Mouse (Mus musculus) stomach, embryonic 14.5 days (tissue): Measurements from ENCODE around the gene Fbxw4. TPM values are rescaled to one million over a fixed set of nuclear protein-coding genes. Genes with fewer than 3 reads are reported as not detected.

ENCODE experiments used
- ATAC-seq: fragments of 200-750 bp; cut with Nextera tagmentation; 2 replicates; pipeline ENCODE4 v1.8.0; 2017; ENCODE audit warnings: low read depth, moderate TSS enrichment; ENCODE audit not compliant: insufficient number of reproducible peaks, insufficient read depth, low FRiP score
- H3K27ac ChIP-seq: fragments of 300-500 bp; sonication (generic); 2 replicates; pipeline ENCODE4 v1.5.1; 2014; ENCODE audit warnings: mild to moderate bottlenecking, low read length, moderate library complexity, mixed read lengths
- H3K27me3 ChIP-seq: fragments of 300-500 bp; sonication (generic); 2 replicates; pipeline ENCODE4 v1.6.1; 2014; ENCODE audit warnings: low read length, control low read depth, mixed read lengths; ENCODE audit not compliant: control insufficient read depth, insufficient read depth
- H3K36me3 ChIP-seq: fragments of 300-500 bp; sonication (generic); 2 replicates; pipeline ENCODE4 v1.6.1; 2014; ENCODE audit warnings: mild to moderate bottlenecking, control low read depth, low read length, moderate library complexity, mixed read lengths; ENCODE audit not compliant: control insufficient read depth, insufficient read depth
- H3K4me1 ChIP-seq: fragments of 300-500 bp; sonication (generic); 2 replicates; pipeline ENCODE4 v1.6.1; 2014; ENCODE audit warnings: low read length, control low read depth, mixed read lengths; ENCODE audit not compliant: control insufficient read depth, insufficient read depth
- H3K4me2 ChIP-seq: fragments of 300-500 bp; sonication (generic); replicated peaks from 2 replicates; pipeline ENCODE4 v1.6.1; 2014; ENCODE audit warnings: low read depth, low read length, control low read depth
- H3K4me3 ChIP-seq: fragments of 300-500 bp; sonication (generic); 2 replicates; pipeline ENCODE4 v1.5.1; 2014; ENCODE audit warnings: low read depth, low read length, control low read depth
- H3K9ac ChIP-seq: fragments of 300-500 bp; sonication (generic); replicated peaks from 2 replicates; pipeline ENCODE4 v1.6.1; 2014; ENCODE audit warnings: low read depth, mild to moderate bottlenecking, control low read depth, low read length, moderate library complexity, mixed read lengths
- H3K9me3 ChIP-seq: fragments of 300-500 bp; sonication (generic); 2 replicates; pipeline ENCODE4 v1.6.1; 2016; ENCODE audit warnings: low read depth, low read length, control low read depth; ENCODE audit not compliant: control insufficient read depth
- WGBS: fragments of 180-500 bp; shearing (Covaris S2); extraction: QIAGEN DNeasy Blood & Tissue Kit; methylation state at CpG from one replicate; pipeline ENCODE4 v1.1.7; 2014; 5-methylcytosine and 5-hydroxymethylcytosine counted together
- polyA plus RNA-seq: library from polyadenylated mRNA; unstranded; fragments of >200 nt; fragmentation: Nextera tagmentation; extraction: Ambion mirVana; gene quantifications from 2 replicates; pipeline ENCODE4 v1.2.1, GENCODE M21; 2014

Gene Fbxw4
- polyA plus RNA-seq: 7.2 and 9.4 TPM in 2 replicates

DNA sequence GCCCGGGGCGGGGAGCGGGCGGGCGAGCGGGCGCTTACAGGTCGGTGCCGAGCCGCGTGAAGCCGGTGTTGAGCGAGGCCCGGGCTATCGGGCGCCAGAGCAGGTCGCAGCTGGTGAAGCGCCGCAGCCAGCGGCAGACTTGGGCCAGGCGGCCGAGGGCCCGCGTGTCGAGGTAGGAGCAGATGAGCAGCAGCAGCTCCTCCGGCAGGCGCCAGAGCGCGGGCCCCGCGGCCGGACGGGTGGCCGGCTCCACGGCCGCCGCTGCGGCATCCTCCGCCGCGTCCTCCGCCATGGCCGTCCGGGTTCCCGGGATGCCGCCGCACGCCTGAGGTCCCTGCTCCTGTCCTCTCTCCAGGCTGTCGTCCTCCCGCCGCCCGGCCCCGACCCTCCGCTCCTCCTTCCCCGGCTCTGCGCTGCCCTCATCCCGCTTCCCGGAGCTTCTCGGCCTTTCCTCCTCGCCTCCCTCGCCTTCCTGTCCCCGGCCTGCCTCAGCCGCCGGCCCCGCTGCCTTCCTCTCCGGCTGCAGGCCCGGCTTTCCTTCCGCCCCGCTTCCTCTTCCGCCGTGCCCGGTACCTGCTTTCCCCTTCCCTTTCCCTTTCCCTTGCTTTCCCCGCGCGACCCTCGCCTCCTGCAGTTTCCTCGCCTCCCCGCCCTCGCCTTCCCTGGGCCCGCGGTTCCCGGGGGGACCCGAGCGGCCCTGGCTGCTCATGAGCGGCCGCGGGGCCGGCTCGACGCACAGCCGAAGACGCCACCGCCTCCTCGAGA, at the start of gene Fbxw4:
Fbxw4 (minus strand) TSS at position 575 of the 765 bp plus-strand sequence.
- WGBS: under 1% methylated on average over 87 of the region's 94 CpGs
- H3K4me1 ChIP-seq: peaks cover 17% of the 10 kb centered on the region
- H3K9me3 ChIP-seq: no peaks in the 10 kb centered on the region
- no peaks in the 10 kb centered on the region for H3K27me3 ChIP-seq
- H3K9ac ChIP-seq: peak within 1 kb of the TSS; percentile 94
- H3K36me3 ChIP-seq: no peaks in the 10 kb centered on the region
- peak within 1 kb of the TSS; percentile 87 for H3K4me3 ChIP-seq
- peak within 1 kb of the TSS; percentile 79 for H3K4me2 ChIP-seq
- peak within 1 kb of the TSS; percentile 96 for H3K27ac ChIP-seq
- ATAC-seq: peak; percentile 87

DNA sequence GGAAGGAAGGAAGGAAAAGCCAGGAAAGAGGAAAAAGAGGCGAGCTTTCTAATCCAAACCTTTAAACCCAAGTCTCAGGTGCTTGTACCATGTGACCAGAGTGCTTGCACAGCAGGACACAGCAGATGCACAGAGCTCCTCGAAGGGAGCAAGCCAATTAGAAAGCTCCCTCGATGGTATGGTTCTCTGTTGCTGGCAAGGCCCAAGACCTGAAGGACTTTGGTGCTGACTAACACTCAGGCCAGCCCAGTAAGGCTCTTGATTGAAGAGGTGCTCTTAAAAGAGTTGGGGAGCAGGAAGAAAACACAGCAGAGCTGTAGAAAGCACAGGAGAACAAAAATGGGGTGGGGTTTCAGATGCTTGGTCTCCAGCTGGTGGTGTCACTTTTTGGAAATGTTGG, 48.6 kb upstream of the Fbxw4 start:
- H3K4me2 ChIP-seq: no peak overlapping the region
- no peaks in the 10 kb centered on the region for H3K27me3 ChIP-seq
- H3K4me3 ChIP-seq: no peak overlapping the region
- H3K4me1 ChIP-seq: peaks cover 4% of the 10 kb centered on the region; the same call in 1 of the 2 replicates
- no peak overlapping the region for H3K27ac ChIP-seq
- H3K9me3 ChIP-seq: no peaks in the 10 kb centered on the region
- no peaks in the 10 kb centered on the region for H3K36me3 ChIP-seq
- no peak overlapping the region for H3K9ac ChIP-seq
- ATAC-seq: no peak
- 76% methylated on average over 3 of the region's 3 CpGs for WGBS

DNA sequence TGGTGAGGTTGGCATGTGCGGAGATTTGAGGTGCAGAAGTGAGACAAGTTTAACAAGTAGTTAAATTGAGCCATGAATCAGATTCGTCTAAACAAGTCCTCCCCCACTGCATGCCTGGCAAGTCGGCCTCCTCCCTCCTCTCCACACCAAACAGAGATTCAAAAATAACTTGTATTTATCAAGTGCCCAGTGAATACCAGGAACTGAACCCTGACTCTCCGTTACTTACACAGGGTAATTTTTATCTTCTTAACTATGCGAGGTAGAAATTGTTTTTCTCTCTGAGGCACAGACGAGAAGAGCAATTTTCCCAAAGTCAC, 36.1 kb upstream of the Fbxw4 start:
- H3K4me1 ChIP-seq: no peaks in the 10 kb centered on the region
- H3K4me3 ChIP-seq: no peak overlapping the region
- no peak overlapping the region for H3K4me2 ChIP-seq
- no peaks in the 10 kb centered on the region for H3K27me3 ChIP-seq
- H3K27ac ChIP-seq: no peak overlapping the region
- ATAC-seq: no peak
- no peaks in the 10 kb centered on the region for H3K36me3 ChIP-seq
- no peak overlapping the region for H3K9ac ChIP-seq
- no peaks in the 10 kb centered on the region for H3K9me3 ChIP-seq
- 32% methylated on average over 6 of the region's 6 CpGs for WGBS

DNA sequence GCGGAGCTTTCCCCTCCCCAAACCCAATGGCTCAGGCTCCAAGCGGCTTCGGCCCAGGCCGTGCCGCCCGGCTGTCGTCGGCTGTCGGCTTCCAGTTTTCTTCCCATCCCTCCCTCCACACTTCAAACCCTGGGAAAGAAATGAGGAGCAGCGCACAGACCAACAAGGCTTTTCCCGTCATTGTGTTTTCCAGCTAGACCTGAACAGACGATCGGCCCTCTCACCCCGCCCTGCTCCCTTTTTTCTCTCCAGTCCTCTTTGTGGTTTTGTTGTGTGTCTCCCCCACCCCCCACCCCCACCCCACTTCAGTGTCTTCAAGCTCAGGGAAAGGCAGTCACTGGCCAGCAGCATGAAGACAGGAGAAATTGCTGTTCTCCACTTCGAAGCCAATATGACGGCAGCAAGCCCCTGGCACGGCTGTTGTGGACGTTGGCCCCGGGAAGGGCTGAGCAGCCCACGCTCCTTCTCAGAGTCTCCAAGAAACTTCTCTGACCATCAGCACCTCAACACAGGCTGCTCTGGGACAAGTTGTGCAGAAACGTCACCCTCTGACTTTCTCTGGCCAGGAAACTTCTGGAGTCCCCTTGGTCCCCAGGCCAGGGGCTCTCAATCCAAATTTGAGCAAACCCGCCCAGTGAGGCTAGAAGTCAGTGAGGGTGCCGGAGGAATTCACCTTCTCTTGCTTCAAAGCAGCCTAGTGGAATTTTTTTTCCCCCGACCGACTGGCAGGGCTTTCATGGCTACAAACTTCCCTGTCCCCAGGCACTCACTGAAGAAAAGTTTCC, 35.6 kb upstream of the Fbxw4 start:
- WGBS: 38% methylated on average over 25 of the region's 25 CpGs
- no peak overlapping the region for H3K27ac ChIP-seq
- no peak for ATAC-seq

DNA sequence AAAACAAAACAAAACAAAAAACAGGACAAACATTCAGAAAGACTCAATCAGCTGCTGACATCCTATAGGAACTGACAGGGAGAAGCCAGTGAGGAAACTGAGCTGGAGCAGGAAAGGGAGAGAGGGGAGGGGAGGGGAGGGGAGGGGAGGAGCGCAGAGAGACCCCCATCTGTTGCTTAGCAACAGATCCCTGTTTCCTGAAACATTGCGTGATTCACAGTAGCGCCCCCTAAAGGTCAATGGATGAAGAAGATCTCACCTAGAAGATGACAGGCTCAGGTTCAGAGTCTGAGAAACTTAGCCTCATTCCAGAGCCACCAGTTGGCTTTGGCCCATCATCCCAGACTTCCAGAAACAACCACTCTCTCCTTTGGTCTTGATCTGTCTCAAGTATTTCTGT, 33.9 kb upstream of the Fbxw4 start:
- H3K4me2 ChIP-seq: no peak overlapping the region
- H3K36me3 ChIP-seq: no peaks in the 10 kb centered on the region
- H3K4me1 ChIP-seq: no peaks in the 10 kb centered on the region
- H3K27ac ChIP-seq: no peak overlapping the region
- no peaks in the 10 kb centered on the region for H3K27me3 ChIP-seq
- ATAC-seq: no peak
- no peak overlapping the region for H3K9ac ChIP-seq
- 35% methylated on average over 3 of the region's 3 CpGs for WGBS
- no peaks in the 10 kb centered on the region for H3K9me3 ChIP-seq
- no peak overlapping the region for H3K4me3 ChIP-seq

More for the DNA sequence above, 35.6 kb upstream of the Fbxw4 start:
- H3K9ac ChIP-seq: no peak overlapping the region
- H3K4me2 ChIP-seq: no peak overlapping the region
- no peak overlapping the region for H3K4me3 ChIP-seq
- H3K36me3 ChIP-seq: no peaks in the 10 kb centered on the region
- H3K27me3 ChIP-seq: no peaks in the 10 kb centered on the region
- H3K4me1 ChIP-seq: no peaks in the 10 kb centered on the region
- no peaks in the 10 kb centered on the region for H3K9me3 ChIP-seq

DNA sequence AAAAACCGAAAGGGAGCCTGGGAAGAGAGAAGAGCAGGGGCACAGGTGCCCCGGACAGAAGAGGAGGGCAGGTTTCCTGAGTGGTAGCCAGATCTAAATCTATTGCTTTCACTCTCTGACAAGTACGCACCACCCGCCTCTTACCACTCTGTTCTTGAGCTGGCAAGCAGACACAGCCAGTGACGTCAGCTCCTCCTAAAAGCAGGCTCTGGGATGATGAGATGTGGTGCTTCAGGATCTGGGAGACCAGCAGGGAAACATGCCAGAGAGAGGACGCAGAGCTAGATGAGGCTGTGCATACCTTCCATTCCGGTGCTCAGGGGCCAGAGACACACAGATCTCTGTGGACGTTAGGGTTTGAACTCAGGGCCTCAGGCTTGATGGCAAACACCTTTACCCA, 32.1 kb upstream of the Fbxw4 start:
- H3K27ac ChIP-seq: no peak overlapping the region
- H3K9me3 ChIP-seq: no peaks in the 10 kb centered on the region
- H3K36me3 ChIP-seq: no peaks in the 10 kb centered on the region
- no peaks in the 10 kb centered on the region for H3K27me3 ChIP-seq
- no peak for ATAC-seq
- H3K4me3 ChIP-seq: no peak overlapping the region
- no peaks in the 10 kb centered on the region for H3K4me1 ChIP-seq
- H3K9ac ChIP-seq: no peak overlapping the region
- no peak overlapping the region for H3K4me2 ChIP-seq
- 91% methylated on average over 8 of the region's 8 CpGs for whole genome bisulfite sequencing

DNA sequence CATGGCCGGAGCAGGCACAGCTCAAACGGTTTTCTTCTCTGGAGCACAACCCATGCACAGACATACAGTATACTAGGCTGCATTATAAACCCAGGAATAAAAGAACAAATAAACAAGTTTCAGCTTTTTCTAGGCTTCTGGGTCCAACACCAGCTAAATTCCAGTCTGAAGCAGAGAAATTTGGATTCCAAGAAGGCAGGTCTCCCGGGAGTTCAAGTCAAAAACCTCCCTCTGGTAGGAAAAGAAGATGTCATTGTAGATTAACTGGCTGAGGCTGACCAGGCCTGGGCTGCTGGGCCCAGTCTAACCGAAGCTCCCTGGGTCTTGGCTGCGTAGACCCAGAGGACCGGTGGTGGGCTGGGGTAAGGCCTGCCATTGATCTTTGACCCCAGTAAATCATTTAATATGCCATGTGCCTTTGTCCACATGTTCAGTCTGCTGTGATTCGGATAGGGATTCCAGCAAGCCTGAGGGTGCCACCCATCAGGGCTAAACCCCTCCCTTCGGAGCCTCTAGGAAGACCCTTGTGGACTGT, 31.0 kb upstream of the Fbxw4 start:
- Histone ChIP-seq H3K4me3 (no peak overlapping the region), H3K27me3 (no peaks in the 10 kb centered on the region), H3K4me1 (no peaks in the 10 kb centered on the region), H3K36me3 (no peaks in the 10 kb centered on the region), H3K27ac (no peak overlapping the region), H3K4me2 (no peak overlapping the region), H3K9me3 (no peaks in the 10 kb centered on the region), H3K9ac (no peak overlapping the region)
- no peak for ATAC-seq
- 61% methylated on average over 8 of the region's 8 CpGs for WGBS

DNA sequence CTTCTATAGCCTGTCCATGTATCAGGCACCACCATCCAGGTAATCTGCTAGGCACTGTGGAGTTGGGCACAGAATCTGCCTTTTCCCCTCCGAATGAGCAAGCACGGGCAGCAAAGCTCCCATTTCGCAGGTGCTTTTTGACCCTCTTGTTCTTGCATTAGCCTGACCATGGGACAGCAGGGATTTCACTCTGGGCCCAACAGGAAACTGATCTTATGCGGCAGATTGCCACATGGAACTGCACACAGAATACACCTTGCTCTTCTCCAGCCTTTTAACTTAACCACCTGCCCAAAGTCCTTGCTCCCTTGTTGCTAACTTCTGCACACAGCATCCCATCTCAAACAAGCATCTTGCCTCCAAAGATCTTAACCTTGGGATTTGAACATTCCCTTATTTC, 26.9 kb upstream of the Fbxw4 start:
- Histone ChIP-seq H3K9ac (no peak overlapping the region), H3K36me3 (no peaks in the 10 kb centered on the region), H3K9me3 (no peaks in the 10 kb centered on the region), H3K27me3 (no peaks in the 10 kb centered on the region), H3K4me1 (no peaks in the 10 kb centered on the region), H3K4me3 (no peak overlapping the region), H3K27ac (no peak overlapping the region), H3K4me2 (no peak overlapping the region)
- no peak for ATAC-seq
- WGBS: 69% methylated on average over 4 of the region's 4 CpGs
